Mouse (Mus musculus) bone marrow, adult 2 months (tissue): ENCODE results near the gene Uts2r.

Source experiments
- CTCF ChIP-seq: fragments of 200-500 bp; IDR thresholded peaks from 2 replicates; pipeline ENCODE4 v1.5.1; 2011; ENCODE audit warnings: low read length, control low read depth; ENCODE audit not compliant: control insufficient read depth, insufficient read depth
- POLR2A ChIP-seq: fragments of 200-500 bp; IDR thresholded peaks from 2 replicates; pipeline ENCODE4 v1.6.1; 2011; ENCODE audit warnings: low read depth, mild to moderate bottlenecking, control low read depth, low read length, borderline replicate concordance; ENCODE audit not compliant: control insufficient read depth

- TF ChIP-seq CTCF (no peak), POLR2A (no peak)
Measured at GRCm38 (mm10) chr11:121134600-121134999, 25.5 kb upstream of the Uts2r start.
